Mouse (Mus musculus) cerebral cortex, adult 2 months (tissue): ENCODE measurements around the gene Ankrd39.

ENCODE experiments used
- WGBS: fragments of 180-500 bp; shearing (Covaris S2); methylation state at CpG from one replicate; pipeline ENCODE4 v1.1.7; 2018; 5-methylcytosine and 5-hydroxymethylcytosine counted together

Ankrd39 gene

GRCm38 (mm10) chr1:36530962-36531361 lies 16.3 kb downstream of the Ankrd39 start:
- WGBS, result 79% methylated on average over 7 of the region's 7 CpGs

- 67% methylated on average over 8 of the region's 8 CpGs for WGBS
These were observed 16.8 kb downstream of the Ankrd39 start for GRCm38 (mm10) chr1:36530485-36530884.

DNA sequence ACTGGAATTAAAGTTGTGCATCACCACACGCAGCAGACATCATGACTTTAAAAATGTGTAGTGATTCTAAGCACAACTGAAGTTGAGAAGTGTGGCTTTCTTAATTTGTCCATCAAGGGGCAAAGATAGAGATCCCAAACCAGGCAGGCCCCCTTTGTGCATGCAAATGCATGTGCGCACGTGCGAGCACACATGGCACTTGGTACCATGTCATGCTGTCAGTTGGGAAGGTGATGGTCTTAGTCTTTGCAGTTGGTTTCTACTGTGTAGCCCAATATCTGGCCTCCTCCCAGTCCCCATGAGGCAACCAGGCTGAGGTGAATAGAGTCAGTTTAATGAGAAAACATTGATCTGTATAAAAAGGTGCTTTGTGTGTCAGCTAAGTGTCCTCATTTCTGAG lies 17.4 kb downstream of the Ankrd39 start:
- 95% methylated on average over 4 of the region's 4 CpGs for WGBS

DNA sequence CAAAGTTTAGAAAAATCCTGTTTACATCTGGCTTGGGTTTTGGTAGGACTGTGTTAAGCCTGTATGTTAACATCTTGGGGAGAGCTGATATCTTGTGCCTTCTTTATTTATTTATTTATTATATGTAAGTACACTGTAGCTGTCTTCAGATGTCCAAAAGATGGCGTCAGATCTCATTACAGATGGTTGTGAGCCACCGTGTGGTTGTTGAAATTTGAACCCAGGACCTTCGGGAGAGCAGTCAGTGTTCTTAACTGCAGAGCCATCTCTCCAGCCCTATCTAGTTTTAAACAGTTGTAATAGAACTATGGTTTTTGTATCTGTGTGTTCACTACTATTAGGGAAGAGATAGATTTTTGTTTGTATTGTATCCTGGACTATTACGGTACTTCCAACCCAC lies 18.0 kb downstream of the Ankrd39 start:
- WGBS, result 89% methylated on average over 4 of the region's 4 CpGs

DNA sequence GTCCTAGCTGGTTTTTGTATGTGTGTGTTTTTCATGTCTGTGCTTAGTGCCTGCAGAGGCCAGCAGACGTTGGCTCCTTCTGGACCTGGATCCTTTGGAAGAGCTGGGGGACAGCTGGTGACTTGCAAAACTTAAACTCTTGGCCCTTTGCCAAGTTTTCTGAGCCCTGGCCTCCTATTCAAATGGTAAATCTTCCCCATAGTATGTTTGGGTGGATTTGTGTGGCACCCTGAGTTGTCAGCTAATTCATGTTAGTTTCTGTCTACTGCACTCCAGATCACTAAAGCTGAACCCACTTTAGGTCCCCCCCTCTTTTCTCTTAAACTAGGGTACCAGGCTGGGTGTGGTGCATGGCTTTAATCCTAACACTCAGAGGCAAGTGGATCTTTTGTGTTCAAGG lies 18.9 kb downstream of the Ankrd39 start:
- 13% methylated on average over 1 of the region's 1 CpGs for WGBS

GRCm38 (mm10) chr1:36526903-36527302 lies 20.3 kb downstream of the Ankrd39 start:
- 84% methylated on average over 10 of the region's 10 CpGs for WGBS

- WGBS, result 92% methylated on average over 12 of the region's 12 CpGs
These were observed 21.5 kb downstream of the Ankrd39 start for GRCm38 (mm10) chr1:36525774-36526173.

- 87% methylated on average over 5 of the region's 5 CpGs for WGBS
These were observed 23.2 kb downstream of the Ankrd39 start for GRCm38 (mm10) chr1:36524058-36524457.

GRCm38 (mm10) chr1:36523332-36524013 lies 23.8 kb downstream of the Ankrd39 start:
- WGBS, result 52% methylated on average over 9 of the region's 9 CpGs

GRCm38 (mm10) chr1:36522210-36522609 lies 25.0 kb downstream of the Ankrd39 start:
- WGBS, result 84% methylated on average over 7 of the region's 7 CpGs

GRCm38 (mm10) chr1:36519626-36520025 lies 27.6 kb downstream of the Ankrd39 start:
- 85% methylated on average over 11 of the region's 11 CpGs for WGBS

- WGBS, result 56% methylated on average over 3 of the region's 3 CpGs
These were observed 29.0 kb downstream of the Ankrd39 start for GRCm38 (mm10) chr1:36518259-36518658.

DNA sequence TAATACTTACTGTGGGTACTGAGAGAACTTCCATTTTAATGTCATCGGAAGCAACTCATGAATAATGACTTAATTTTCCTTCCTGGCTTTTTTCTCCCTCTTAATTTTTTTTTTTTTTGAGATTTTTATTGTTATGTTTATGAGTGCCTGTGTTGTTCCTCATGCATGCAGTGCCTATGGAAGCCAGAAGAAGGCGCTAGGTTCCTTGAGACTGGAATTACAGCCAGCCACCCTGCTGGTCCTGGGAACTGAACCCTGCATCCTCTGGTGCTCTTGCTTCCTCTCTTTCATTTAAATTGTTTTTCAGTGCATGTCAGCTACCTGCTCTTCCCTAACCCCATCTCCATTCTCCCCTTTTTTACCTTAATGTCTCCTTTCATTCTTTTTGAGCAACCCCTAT lies 33.5 kb downstream of the Ankrd39 start:
- WGBS, result 33% methylated on average over 2 of the region's 2 CpGs

DNA sequence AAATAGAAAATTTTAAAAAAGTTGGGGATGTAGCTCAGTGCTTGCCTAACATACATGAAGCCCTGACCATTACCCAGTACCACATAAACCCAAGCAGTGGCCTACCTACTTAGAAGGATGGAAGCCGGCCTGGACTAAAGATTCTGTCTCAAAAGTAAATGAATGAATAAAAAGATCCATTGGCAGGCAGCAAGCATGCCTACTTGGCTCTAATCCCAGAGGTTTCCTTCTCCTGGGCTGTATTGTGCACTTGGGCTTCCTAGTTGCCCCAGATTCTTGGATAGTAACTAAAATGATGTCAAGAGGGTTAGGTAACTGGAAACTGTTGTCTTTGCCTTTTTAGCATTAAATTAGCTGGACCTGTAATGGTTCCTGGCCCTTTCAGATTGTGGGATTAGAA lies 33.9 kb downstream of the Ankrd39 start:
- WGBS, result 3% methylated on average over 1 of the region's 1 CpGs

DNA sequence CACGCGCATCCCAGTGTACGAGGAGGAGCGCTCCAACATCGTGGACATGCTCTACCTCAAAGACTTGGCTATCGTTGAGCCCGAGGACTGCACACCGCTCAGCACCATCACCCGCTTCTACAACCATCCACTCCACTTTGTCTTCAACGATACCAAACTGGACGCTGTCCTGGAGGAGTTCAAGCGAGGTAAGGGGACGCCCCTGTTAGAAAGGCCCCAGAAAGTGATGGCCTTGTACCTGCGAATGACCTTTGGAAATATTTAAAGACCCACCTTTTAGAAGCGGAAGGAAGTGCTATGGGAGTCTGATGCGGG lies 34.3 kb downstream of the Ankrd39 start:
- WGBS, result 3% methylated on average over 16 of the region's 16 CpGs

- 6% methylated on average over 126 of the region's 126 CpGs for WGBS
These were observed 34.9 kb downstream of the Ankrd39 start for GRCm38 (mm10) chr1:36512089-36512965.

DNA sequence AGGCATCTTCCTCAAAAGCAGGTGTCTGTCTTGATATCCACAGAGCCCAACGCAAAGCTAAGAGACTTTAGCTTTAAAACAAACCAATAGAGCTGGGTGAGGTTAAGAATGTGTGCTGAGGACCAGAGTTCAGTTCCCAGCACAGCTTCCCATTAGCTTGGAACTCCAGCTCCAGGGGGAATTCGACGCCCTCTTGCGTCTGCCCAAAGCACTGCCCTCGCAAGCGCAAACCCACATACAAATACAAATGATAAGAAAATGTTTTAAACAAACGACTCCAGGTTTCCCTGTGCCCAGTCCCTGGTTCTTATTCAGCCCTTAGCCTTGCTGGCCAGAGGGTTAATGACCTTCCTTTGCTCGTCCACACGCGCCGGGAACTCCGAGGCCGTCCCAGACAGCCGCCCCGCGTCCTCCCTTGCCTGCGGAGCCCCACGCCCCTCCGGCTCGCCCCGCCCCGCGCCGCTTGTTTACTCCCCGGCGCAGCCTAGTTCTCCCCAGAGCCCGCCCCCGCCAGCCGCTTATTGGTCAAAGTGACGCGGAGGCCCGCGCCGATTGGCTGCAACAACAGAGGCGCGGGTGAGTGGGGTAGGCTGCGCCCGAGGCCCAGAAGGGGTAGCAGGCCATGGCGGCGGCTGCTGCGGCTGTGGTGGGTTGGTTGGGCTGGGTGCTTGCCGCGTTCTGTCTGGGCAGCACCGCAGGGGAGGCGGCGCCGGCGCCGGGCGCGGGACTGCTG lies 35.8 kb downstream of the Ankrd39 start, which contains the start of gene Cnnm3:
TSS of gene Cnnm3 (plus strand) at position 579 of the 733 bp plus-strand sequence.
- 1% methylated on average over 49 of the region's 51 CpGs for WGBS

- WGBS, result 59% methylated on average over 5 of the region's 5 CpGs
These were observed 39.0 kb downstream of the Ankrd39 start for GRCm38 (mm10) chr1:36508238-36508637.

GRCm38 (mm10) chr1:36501261-36501660 lies 46.0 kb downstream of the Ankrd39 start:
- 9% methylated on average over 3 of the region's 3 CpGs for WGBS

GRCm38 (mm10) chr1:36497312-36497711 lies 49.9 kb downstream of the Ankrd39 start:
- WGBS, result 88% methylated on average over 2 of the region's 2 CpGs

DNA sequence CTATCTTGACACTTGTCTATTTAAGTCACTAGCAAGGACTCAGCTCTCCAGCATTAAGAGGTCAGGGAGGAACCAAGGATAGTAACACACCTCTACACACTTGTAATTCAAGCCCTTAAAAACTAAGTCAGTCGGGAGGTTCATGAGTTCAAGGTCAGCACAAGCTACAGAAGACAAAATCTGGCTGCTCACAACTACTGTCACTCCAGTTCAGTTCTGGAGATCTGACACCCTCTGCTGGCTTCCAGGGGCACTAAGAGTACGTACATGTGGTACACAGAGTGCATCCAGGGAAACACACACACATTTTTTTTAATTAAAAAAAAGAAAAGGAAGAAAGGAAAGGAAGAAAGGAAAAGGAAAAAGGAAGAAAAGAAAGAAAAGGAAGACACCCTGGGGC lies 50.5 kb downstream of the Ankrd39 start:
- WGBS, result 50% methylated on average over 2 of the region's 2 CpGs

DNA sequence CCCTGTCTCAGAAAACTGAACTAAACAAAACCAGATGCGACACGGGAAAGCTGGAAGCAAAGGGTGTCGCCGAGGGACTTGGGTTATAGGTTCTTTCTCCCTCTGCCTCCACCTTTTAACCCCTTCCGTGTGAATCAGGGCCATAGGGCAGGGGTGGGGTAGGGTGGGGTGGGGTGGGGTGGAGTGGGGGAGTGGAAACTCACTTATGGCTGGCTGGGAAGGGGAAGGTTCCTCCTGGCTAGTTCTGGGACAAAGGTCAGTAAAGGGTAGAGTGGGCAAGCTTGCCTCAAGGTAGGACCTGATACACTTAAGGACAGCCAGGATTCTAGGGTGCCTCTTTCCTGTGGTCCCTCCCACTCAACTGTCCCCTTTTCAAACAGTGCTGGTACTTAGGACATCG lies 53.9 kb downstream of the Ankrd39 start:
- WGBS, result 88% methylated on average over 6 of the region's 6 CpGs
